Mouse (Mus musculus): ENCODE measurements around the gene Ankrd54. TPM values are rescaled to one million over a fixed set of nuclear protein-coding genes. Genes with fewer than 3 reads are reported as not detected.
"Not testable (repeated sequence)": the region's sequence is repeated elsewhere in the genome, so short reads cannot be mapped to it uniquely, and the experiment has no call there.

Ankrd54 gene
- polyA plus RNA-seq, 1 experiment from 2014 or later, result 50.0 TPM

DNA sequence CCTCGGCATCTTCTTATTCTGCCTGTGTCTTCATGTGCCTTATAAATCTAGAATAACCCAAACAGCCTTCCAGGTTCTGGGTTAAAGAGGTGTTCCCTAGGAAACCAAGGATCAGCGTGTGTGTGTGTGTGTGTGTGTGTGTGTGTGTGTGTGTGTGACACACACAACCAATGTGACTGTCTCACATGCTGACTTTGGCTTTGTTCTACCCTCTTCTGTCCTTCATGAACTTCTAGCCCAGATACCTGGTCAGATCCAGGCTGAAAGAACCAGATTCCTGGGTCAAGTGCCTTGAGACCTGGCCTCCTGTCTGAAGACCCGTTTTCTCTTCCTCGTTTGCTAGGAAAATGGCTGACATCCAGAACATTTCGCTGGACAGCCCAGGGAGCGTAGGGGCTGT is 21.1 kb downstream of the Ankrd54 start, which contains the start of gene Galr3:
Galr3 (plus strand) TSS at position 301 of the 400 bp plus-strand sequence.
- Histone ChIP-seq H3K36me3 (ENCODE audit: control insufficient read depth, insufficient read depth, low read length) (peaks cover 8% of the 10 kb centered on the region; the same call in 1 of the 2 replicates), H3K9me3 (ENCODE audit: control insufficient read depth, low read length) (no peaks in the 10 kb centered on the region), H3K27me3 (replicated peaks; ENCODE audit: control insufficient read depth, insufficient read depth, low read length) (peaks cover 33% of the 10 kb centered on the region), H3K9ac (ENCODE audit: low read length) (peak within 1 kb of the TSS; percentile 51), H3K4me2 (ENCODE audit: low read length) (peak within 1 kb of the TSS; percentile 95), H3K27ac (ENCODE audit: low read depth) (no peak within 1 kb of the TSS), H3K4me3 (ENCODE audit: low read depth, low read length) (peak within 1 kb of the TSS; percentile 48), H3K4me1 (replicated peaks; ENCODE audit: control insufficient read depth, insufficient read depth, low read length) (peaks cover 14% of the 10 kb centered on the region; the same call in 1 of the 2 replicates)
- 78% methylated on average over 6 of the region's 6 CpGs for WGBS
- DNase-seq (ENCODE audit: low spot score) (no peak), ATAC-seq (replicated peaks; ENCODE audit: low FRiP score, low TSS enrichment, low read depth) (no peak)

- Histone ChIP-seq H3K4me1 (replicated peaks; ENCODE audit: control insufficient read depth, insufficient read depth, low read length) (peaks cover 14% of the 10 kb centered on the region; the same call in 1 of the 2 replicates), H3K4me2 (ENCODE audit: low read length) (peak overlapping the region; percentile 49), H3K4me3 (ENCODE audit: low read depth, low read length) (peak overlapping the region; percentile 24), H3K9me3 (ENCODE audit: control insufficient read depth, low read length) (no peaks in the 10 kb centered on the region), H3K27me3 (replicated peaks; ENCODE audit: control insufficient read depth, insufficient read depth, low read length) (peaks cover 33% of the 10 kb centered on the region), H3K27ac (ENCODE audit: low read depth) (no peak overlapping the region), H3K36me3 (ENCODE audit: control insufficient read depth, insufficient read depth, low read length) (peaks cover 15% of the 10 kb centered on the region), H3K9ac (ENCODE audit: low read length) (peak overlapping the region; percentile 14)
- 16% methylated on average over 24 of the region's 24 CpGs for WGBS
- ATAC-seq (replicated peaks; ENCODE audit: low FRiP score, low TSS enrichment, low read depth) (no peak), DNase-seq (ENCODE audit: low spot score) (peak; percentile 80)
These were observed 21.9 kb downstream of the Ankrd54 start for GRCm38 (mm10) chr15:79040501-79041416.

- no peak overlapping the region for H3K4me3 ChIP-seq (ENCODE audit: low read depth, low read length)
- peaks cover 19% of the 10 kb centered on the region for H3K36me3 ChIP-seq (ENCODE audit: control insufficient read depth, insufficient read depth, low read length)
- H3K4me2 ChIP-seq (ENCODE audit: low read length), result no peak overlapping the region
- peak; percentile 83 for DNase-seq (ENCODE audit: low spot score)
- no peaks in the 10 kb centered on the region for H3K9me3 ChIP-seq (ENCODE audit: control insufficient read depth, low read length)
- no peak overlapping the region for H3K27ac ChIP-seq (ENCODE audit: low read depth)
- H3K27me3 ChIP-seq (replicated peaks; ENCODE audit: control insufficient read depth, insufficient read depth, low read length), result peaks cover 31% of the 10 kb centered on the region
- 23% methylated on average over 7 of the region's 7 CpGs for WGBS
- H3K4me1 ChIP-seq (replicated peaks; ENCODE audit: control insufficient read depth, insufficient read depth, low read length), result peaks cover 14% of the 10 kb centered on the region; the same call in 1 of the 2 replicates
- 0 out of 2 replicates have a peak, but pooled peaks have one; percentile 33 for ATAC-seq (replicated peaks; ENCODE audit: low FRiP score, low TSS enrichment, low read depth)
- H3K9ac ChIP-seq (ENCODE audit: low read length), result no peak overlapping the region
These were observed 23.8 kb downstream of the Ankrd54 start for GRCm38 (mm10) chr15:79038853-79039252.

- H3K27ac ChIP-seq (ENCODE audit: low read depth), result no peak overlapping the region
- DNase-seq (ENCODE audit: low spot score), result no peak
- ATAC-seq (replicated peaks; ENCODE audit: low FRiP score, low TSS enrichment, low read depth), result no peak
- H3K36me3 ChIP-seq (ENCODE audit: control insufficient read depth, insufficient read depth, low read length), result peaks cover 19% of the 10 kb centered on the region
- no peak overlapping the region for H3K4me2 ChIP-seq (ENCODE audit: low read length)
- WGBS, result 70% methylated on average over 10 of the region's 10 CpGs
- H3K4me1 ChIP-seq (replicated peaks; ENCODE audit: control insufficient read depth, insufficient read depth, low read length), result peaks cover 14% of the 10 kb centered on the region; the same call in 1 of the 2 replicates
- no peak overlapping the region for H3K9ac ChIP-seq (ENCODE audit: low read length)
- H3K27me3 ChIP-seq (replicated peaks; ENCODE audit: control insufficient read depth, insufficient read depth, low read length), result peaks cover 26% of the 10 kb centered on the region
- H3K9me3 ChIP-seq (ENCODE audit: control insufficient read depth, low read length), result no peaks in the 10 kb centered on the region
- H3K4me3 ChIP-seq (ENCODE audit: low read depth, low read length), result no peak overlapping the region
These were observed 24.4 kb downstream of the Ankrd54 start for GRCm38 (mm10) chr15:79038331-79038730.

- ATAC-seq (replicated peaks; ENCODE audit: low FRiP score, low TSS enrichment, low read depth) (peak; percentile 40; the same call in 1 of the 2 replicates), DNase-seq (ENCODE audit: low spot score) (peak; percentile 89)
- peaks cover 14% of the 10 kb centered on the region; the same call in 1 of the 2 replicates for H3K4me1 ChIP-seq (replicated peaks; ENCODE audit: control insufficient read depth, insufficient read depth, low read length)
- no peak overlapping the region for H3K9ac ChIP-seq (ENCODE audit: low read length)
- peaks cover 22% of the 10 kb centered on the region for H3K27me3 ChIP-seq (replicated peaks; ENCODE audit: control insufficient read depth, insufficient read depth, low read length)
- no peak overlapping the region for H3K4me2 ChIP-seq (ENCODE audit: low read length)
- no peak overlapping the region for H3K27ac ChIP-seq (ENCODE audit: low read depth)
- no peaks in the 10 kb centered on the region for H3K9me3 ChIP-seq (ENCODE audit: control insufficient read depth, low read length)
- 8% methylated on average over 14 of the region's 14 CpGs for WGBS
- peaks cover 19% of the 10 kb centered on the region for H3K36me3 ChIP-seq (ENCODE audit: control insufficient read depth, insufficient read depth, low read length)
- H3K4me3 ChIP-seq (ENCODE audit: low read depth, low read length), result no peak overlapping the region
These were observed 24.8 kb downstream of the Ankrd54 start for GRCm38 (mm10) chr15:79037913-79038328.

- not testable (repeated sequence) for H3K4me3 ChIP-seq (ENCODE audit: low read depth, low read length); H3K4me2 ChIP-seq (ENCODE audit: low read length); DNase-seq (ENCODE audit: low spot score); H3K27me3 ChIP-seq (replicated peaks; ENCODE audit: control insufficient read depth, insufficient read depth, low read length); H3K9me3 ChIP-seq (ENCODE audit: control insufficient read depth, low read length); H3K9ac ChIP-seq (ENCODE audit: low read length); ATAC-seq (replicated peaks; ENCODE audit: low FRiP score, low TSS enrichment, low read depth); H3K27ac ChIP-seq (ENCODE audit: low read depth)
- peaks cover 13% of the 10 kb centered on the region for H3K36me3 ChIP-seq (ENCODE audit: control insufficient read depth, insufficient read depth, low read length)
- 94% methylated on average over 5 of the region's 5 CpGs for WGBS
- H3K4me1 ChIP-seq (replicated peaks; ENCODE audit: control insufficient read depth, insufficient read depth, low read length), result peaks cover 22% of the 10 kb centered on the region; the same call in 1 of the 2 replicates
These were observed 30.8 kb downstream of the Ankrd54 start for GRCm38 (mm10) chr15:79031908-79032307.

DNA sequence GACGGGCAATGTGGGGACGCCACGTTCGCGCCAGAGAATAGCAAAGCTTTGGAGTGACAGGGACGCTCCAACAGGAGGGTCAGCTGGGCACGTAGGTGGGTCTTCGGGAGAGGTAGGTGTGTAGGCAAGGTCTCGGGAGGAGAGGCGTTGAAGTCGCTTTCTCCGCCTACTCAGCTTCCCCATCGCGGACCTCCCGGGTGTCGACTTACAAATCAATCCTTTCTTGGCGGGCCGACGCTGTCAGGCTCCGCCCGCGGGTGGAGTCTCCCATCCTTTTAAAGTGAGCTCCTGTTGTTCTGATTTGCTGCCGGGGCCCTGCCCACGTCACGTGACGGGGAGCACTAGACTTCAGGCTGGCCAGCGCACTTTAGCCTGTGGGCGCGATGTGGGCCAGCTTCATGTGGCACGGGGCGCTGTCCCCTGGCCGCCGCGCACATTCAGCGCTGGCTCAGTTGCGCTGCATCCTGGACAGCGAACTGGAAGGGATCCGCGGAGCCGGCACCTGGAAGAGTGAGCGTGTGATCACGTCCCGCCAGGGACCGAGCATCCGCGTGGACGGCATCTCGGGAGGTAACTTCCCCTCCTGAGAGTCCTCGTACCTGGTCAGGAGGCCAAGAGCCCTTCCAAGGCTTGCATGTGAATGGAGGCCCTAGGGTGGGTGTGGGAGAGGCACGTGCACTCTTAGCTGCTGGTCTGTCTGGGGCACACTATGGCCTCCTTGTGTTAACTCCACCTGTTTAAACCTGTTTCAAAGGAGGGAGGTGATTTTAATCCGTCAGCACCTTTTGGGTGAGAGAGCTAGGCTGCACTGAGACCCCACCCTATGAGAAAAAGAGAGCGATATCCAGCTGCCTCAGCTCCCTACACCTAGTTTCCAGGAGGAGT is 31.9 kb downstream of the Ankrd54 start:
- H3K4me3 ChIP-seq (ENCODE audit: low read depth, low read length), result peak overlapping the region; percentile 78
- peaks cover 33% of the 10 kb centered on the region for H3K4me1 ChIP-seq (replicated peaks; ENCODE audit: control insufficient read depth, insufficient read depth, low read length)
- peak; percentile 94 for DNase-seq (ENCODE audit: low spot score)
- ATAC-seq (replicated peaks; ENCODE audit: low FRiP score, low TSS enrichment, low read depth), result peak; percentile 78
- no peaks in the 10 kb centered on the region for H3K27me3 ChIP-seq (replicated peaks; ENCODE audit: control insufficient read depth, insufficient read depth, low read length)
- H3K27ac ChIP-seq (ENCODE audit: low read depth), result peak overlapping the region; percentile 71
- H3K4me2 ChIP-seq (ENCODE audit: low read length), result peak overlapping the region; percentile 92
- WGBS, result under 1% methylated on average over 52 of the region's 52 CpGs
- no peaks in the 10 kb centered on the region for H3K9me3 ChIP-seq (ENCODE audit: control insufficient read depth, low read length)
- peaks cover 5% of the 10 kb centered on the region for H3K36me3 ChIP-seq (ENCODE audit: control insufficient read depth, insufficient read depth, low read length)
- H3K9ac ChIP-seq (ENCODE audit: low read length), result peak overlapping the region; percentile 99
